Mouse (Mus musculus): Measurements from ENCODE around the gene Slc18a3. TPM values are rescaled to one million over a fixed set of nuclear protein-coding genes. Genes with fewer than 3 reads are reported as not detected.

Slc18a3 gene
- total RNA-seq (2023) = not detected

GRCm38 (mm10) chr14:32464601-32465505 is at the start of gene Slc18a3:
Slc18a3 (minus strand) TSS chr14:32464850.

GRCm38 (mm10) chr14:32513336-32514032 is 48.8 kb upstream of the Slc18a3 start, which contains the start of gene Ercc6:
Ercc6 (plus strand) TSS chr14:32513521.

GRCm38 (mm10) chr14:32465889-32466288 is 1.2 kb upstream of the Slc18a3 start, which contains the start of gene Chat:
Chat (minus strand) TSS chr14:32465989.

Other genes starting within 250 kb of the Slc18a3 start
- gene Ogdhl, start 142.8 kb downstream of the Slc18a3 start, total RNA-seq (2023) = 0.18 TPM
- not detected for gene 1700024G13Rik, start 76.5 kb downstream of the Slc18a3 start, total RNA-seq (2023)
- gene Chat, start 1.1 kb upstream of the Slc18a3 start, total RNA-seq (2023) = not detected
- 47.8 TPM for gene Ercc6, start 48.7 kb upstream of the Slc18a3 start, total RNA-seq (2023)
- not detected for gene Prrxl1, start 134.6 kb upstream of the Slc18a3 start, total RNA-seq (2023)
- 0.15 TPM for gene 3425401B19Rik, start 220.4 kb upstream of the Slc18a3 start, total RNA-seq (2023)

Data from CD8-positive naive resting alpha-beta T cell, adult 57 days (primary cell).